Mouse (Mus musculus): ENCODE results near the gene Limch1.

DNA sequence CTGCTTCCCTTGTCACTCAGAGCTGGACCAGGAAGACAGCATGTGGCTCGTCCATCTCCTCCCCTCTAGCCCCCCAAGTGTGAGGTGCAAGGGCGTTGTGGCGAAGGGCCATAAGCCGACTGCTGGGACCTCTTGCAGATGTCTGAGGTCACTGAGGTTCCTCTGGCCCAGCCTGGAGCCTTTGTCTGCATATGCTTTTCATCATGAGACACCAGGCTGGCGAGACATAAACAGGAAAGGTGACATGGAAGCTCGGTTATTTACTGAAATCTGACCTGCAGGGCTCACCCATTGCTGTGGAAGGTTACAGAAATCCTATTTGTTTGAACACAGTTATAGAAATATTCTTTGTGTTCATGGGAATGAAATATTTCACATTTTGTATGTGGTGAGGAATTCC lies 45.7 kb upstream of the Limch1 start:
- TF ChIP-seq CTCF (IDR thresholded peaks at IDR 0.05; ENCODE audit: low read depth) (no peak), EP300 (optimal IDR thresholded peaks at IDR 0.05) (no peak)

All from stomach, postnatal 0 days (tissue).